Mouse (Mus musculus) G1E (cell line): ENCODE measurements around the gene Zeb2.

Experiments used
- CTCF ChIP-seq: IDR thresholded peaks from 2 replicates; pipeline ENCODE4 v1.5.1; 2012; ENCODE audit warnings: low read depth, low read length, inconsistent platforms, mixed read lengths
- GATA1 ChIP-seq: IDR thresholded peaks from 2 replicates; pipeline ENCODE4 v1.6.1; 2012; ENCODE audit warnings: borderline replicate concordance, low read length, inconsistent platforms, mixed read lengths
- GATA2 ChIP-seq: IDR thresholded peaks from 2 replicates; pipeline ENCODE4 v1.6.1; 2012; ENCODE audit warnings: low read depth, low read length, inconsistent platforms, borderline replicate concordance
- POLR2AphosphoS5 ChIP-seq: IDR thresholded peaks from 2 replicates; pipeline ENCODE4 v1.6.1; 2012; ENCODE audit warnings: low read depth, low read length, inconsistent platforms; ENCODE audit not compliant: insufficient replicate concordance
- TAL1 ChIP-seq: conservative IDR thresholded peaks from 2 replicates; pipeline ENCODE4 v1.6.1; 2012; ENCODE audit warnings: low read depth, low read length, inconsistent platforms, mixed read lengths

GRCm38 (mm10) chr2:44970087-44970646, 147.0 kb downstream of the Zeb2 start:
- TF ChIP-seq CTCF, result no peak
- no peak for TF ChIP-seq GATA1
- TF ChIP-seq GATA2, result no peak
- TF ChIP-seq POLR2AphosphoS5, result no peak
- TF ChIP-seq TAL1, result no peak
